Mouse (Mus musculus): ENCODE data around the gene Dnajb3.

The Dnajb3 gene

GRCm38 (mm10) chr1:88205294-88205922 lies at the start of gene Dnajb3:
Gene Dnajb3, minus strand, starts transcription at chr1:88205782.
- DNase-seq: peak; percentile 52

GRCm38 (mm10) chr1:88254793-88255465 lies 49.3 kb upstream of the Dnajb3 start:
- no peak for DNase-seq

GRCm38 (mm10) chr1:88253540-88253939 lies 48.0 kb upstream of the Dnajb3 start:
- no peak for DNase-seq

GRCm38 (mm10) chr1:88253106-88253505 lies 47.5 kb upstream of the Dnajb3 start:
- no peak for DNase-seq

- no peak for DNase-seq
Observed at GRCm38 (mm10) chr1:88250023-88250422, 44.4 kb upstream of the Dnajb3 start.

- no peak for DNase-seq
Observed at GRCm38 (mm10) chr1:88249596-88249995, 44.0 kb upstream of the Dnajb3 start.

GRCm38 (mm10) chr1:88248658-88249057 lies 43.1 kb upstream of the Dnajb3 start:
- no peak for DNase-seq

- no peak for DNase-seq
Observed at GRCm38 (mm10) chr1:88247660-88248059, 42.1 kb upstream of the Dnajb3 start.

- DNase-seq: no peak
Observed at GRCm38 (mm10) chr1:88246386-88246785, 40.8 kb upstream of the Dnajb3 start.

GRCm38 (mm10) chr1:88245881-88246280 lies 40.3 kb upstream of the Dnajb3 start:
- DNase-seq: no peak

- DNase-seq: no peak
Observed at GRCm38 (mm10) chr1:88243861-88244260, 38.3 kb upstream of the Dnajb3 start.

GRCm38 (mm10) chr1:88240579-88240978 lies 35.0 kb upstream of the Dnajb3 start:
- no peak for DNase-seq

GRCm38 (mm10) chr1:88240072-88240471 lies 34.5 kb upstream of the Dnajb3 start:
- no peak for DNase-seq

- DNase-seq: no peak
Observed at GRCm38 (mm10) chr1:88238771-88239170, 33.2 kb upstream of the Dnajb3 start.

- no peak for DNase-seq
Observed at GRCm38 (mm10) chr1:88237311-88237710, 31.7 kb upstream of the Dnajb3 start.

GRCm38 (mm10) chr1:88235894-88236415 lies 30.4 kb upstream of the Dnajb3 start:
- peak; percentile 95 for DNase-seq

GRCm38 (mm10) chr1:88235046-88235893 lies 29.7 kb upstream of the Dnajb3 start:
- DNase-seq: no peak

- no peak for DNase-seq
Observed at GRCm38 (mm10) chr1:88234646-88235045, 29.1 kb upstream of the Dnajb3 start.

GRCm38 (mm10) chr1:88234248-88234610 lies 28.6 kb upstream of the Dnajb3 start:
- no peak for DNase-seq

- DNase-seq: no peak
Observed at GRCm38 (mm10) chr1:88233421-88234247, 28.1 kb upstream of the Dnajb3 start.

- no peak for DNase-seq
Observed at GRCm38 (mm10) chr1:88232664-88233380, 27.2 kb upstream of the Dnajb3 start.
